Mouse (Mus musculus) heart, postnatal 10 days (tissue): ENCODE data around the gene Miox. TPM values are rescaled to one million over a fixed set of nuclear protein-coding genes. Genes with fewer than 3 reads are reported as not detected.

Source experiments
- DNase-seq, 2 experiments: peaks; one replicate each; pipeline ENCODE4 v3.0.0; 2021
- intact Hi-C: fragments of 180-260 bp; cut with DNase I; formaldehyde crosslinking; loops from one replicate; pipeline ENCODE4 v1.15.1; 2025
- microRNA-seq, 2 experiments: library from miRNA; unstranded; fragments of <30 nt; microRNA quantifications; one replicate each; pipeline ENCODE4 v1.2.0; 2022
- total RNA-seq, 2 experiments: library from RNA; stranded (reverse); gene quantifications; 2 replicates each; pipeline ENCODE4 v1.2.3; 2021

The Miox gene
- total RNA-seq, 2 experiments from 2014 or later, result not detected

DNA sequence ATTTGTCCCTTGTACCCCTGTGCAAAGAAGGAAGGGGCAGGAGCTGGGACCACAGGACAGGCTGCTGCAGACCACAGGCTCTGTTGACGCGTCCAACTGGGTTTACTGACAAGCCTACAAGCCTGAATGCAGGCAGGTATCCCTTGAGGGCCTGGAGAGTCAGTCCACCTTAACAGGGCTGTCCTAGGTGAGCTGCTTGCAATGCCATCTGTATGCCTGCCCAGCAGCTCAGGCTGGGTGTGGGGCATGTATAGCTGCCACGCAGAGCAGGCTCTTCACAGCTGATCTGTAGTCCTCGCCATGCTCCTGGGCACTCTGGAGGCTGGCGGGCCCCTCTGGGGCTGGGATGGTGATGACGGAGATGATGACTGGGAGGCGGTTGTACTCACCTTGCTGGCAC is 50.4 kb downstream of the Miox start, which contains the start of gene Klhdc7b:
Klhdc7b (plus strand) TSS at position 301 of the 400 bp plus-strand sequence.
- intact Hi-C loops, result no loop called here
- DNase-seq, result no peak

Small RNA genes within 50 kb of the gene (microRNA-seq; reads per million reads assigned to microRNA genes)
- gene Mir6959, result 0 to 1.7 reads per million in 2 experiments

Other genes starting within 250 kb of the Miox start
- 10 to 100 TPM; 10.5 to 13.0 TPM for gene Selenoo, start 245.3 kb upstream of the Miox start, total RNA-seq
- 10 to 100 TPM; 13.7 to 13.9 TPM for gene Tubgcp6, start 211.3 kb upstream of the Miox start, total RNA-seq
- gene Hdac10, start 205.7 kb upstream of the Miox start, total RNA-seq, result 1 to 10 TPM; 8.3 to 9.1 TPM
- gene Mapk12, start 193.7 kb upstream of the Miox start, total RNA-seq, result 10 to 100 TPM; 23.8 to 24.8 TPM
- 1 to 10 TPM; 4.1 to 4.8 TPM for gene Mapk11, start 184.8 kb upstream of the Miox start, total RNA-seq
- gene Plxnb2, start 153.6 kb upstream of the Miox start, total RNA-seq, result 100 to 1,000 TPM; 115 to 145 TPM
- gene Dennd6b, start 137.9 kb upstream of the Miox start, total RNA-seq, result 1 to 10 TPM; 8.6 TPM
- 10 to 100 TPM; 59.5 to 60.6 TPM for gene Ppp6r2, start 122.8 kb upstream of the Miox start, total RNA-seq
- gene Sbf1, start 19.1 kb upstream of the Miox start, total RNA-seq, result 10 to 100 TPM; 71.2 to 77.1 TPM
- not detected for gene Adm2, start 11.7 kb upstream of the Miox start, total RNA-seq
- 10 to 100 TPM; 44.2 to 48.9 TPM for gene Lmf2, start 21.3 kb downstream of the Miox start, total RNA-seq
- gene Ncaph2, start 21.3 kb downstream of the Miox start, total RNA-seq, result 10 to 100 TPM; 79.2 to 80.9 TPM
- gene Sco2, start 39.4 kb downstream of the Miox start, total RNA-seq, result 10 to 100 TPM; 20.5 to 22.0 TPM
- gene Tymp, start 42.6 kb downstream of the Miox start, total RNA-seq, result under 1 TPM; 0.31 to 0.64 TPM
- gene Odf3b, start 44.9 kb downstream of the Miox start, total RNA-seq, result 1 to 10 TPM; 1.3 to 1.5 TPM
- not detected for gene Klhdc7b, start 50.5 kb downstream of the Miox start, total RNA-seq
- not detected for gene Syce3, start 76.1 kb downstream of the Miox start, total RNA-seq
- 100 to 1,000 TPM; 700 to 720 TPM for gene Cpt1b, start 91.5 kb downstream of the Miox start, total RNA-seq
- 1 to 10 TPM; 1.9 to 2.4 TPM for gene C730034F03Rik, start 95.2 kb downstream of the Miox start, total RNA-seq
- 10 to 100 TPM; 14.6 to 15.4 TPM for gene Gm44502, start 95.3 kb downstream of the Miox start, total RNA-seq
- gene Chkb, start 95.5 kb downstream of the Miox start, total RNA-seq, result 10 to 100 TPM; 71.8 to 73.9 TPM
- under 1 TPM; 0.05 to 0.12 TPM for gene Mapk8ip2, start 119.5 kb downstream of the Miox start, total RNA-seq
- gene Arsa, start 143.0 kb downstream of the Miox start, total RNA-seq, result 10 to 100 TPM; 18.1 to 18.4 TPM
- gene Shank3, start 165.2 kb downstream of the Miox start, total RNA-seq, result 10 to 100 TPM; 82.6 to 86.1 TPM
- 1 to 10 TPM in 1 of 2 experiments, under 1 TPM in 1; 0.55 to 1.5 TPM for gene Acr, start 233.9 kb downstream of the Miox start, total RNA-seq